Mouse (Mus musculus) erythroblast, embryonic 14.5 days (primary cell): ENCODE measurements around the gene Ankrd34a.

Source experiments
- GATA1 ChIP-seq: IDR thresholded peaks from 2 replicates; pipeline ENCODE4 v1.6.1; 2012; ENCODE audit warnings: low read length, inconsistent platforms, mixed read lengths
- TAL1 ChIP-seq: IDR thresholded peaks from 3 replicates; pipeline ENCODE4 v1.6.1; 2012; ENCODE audit warnings: low read length, inconsistent platforms, mixed read lengths

DNA sequence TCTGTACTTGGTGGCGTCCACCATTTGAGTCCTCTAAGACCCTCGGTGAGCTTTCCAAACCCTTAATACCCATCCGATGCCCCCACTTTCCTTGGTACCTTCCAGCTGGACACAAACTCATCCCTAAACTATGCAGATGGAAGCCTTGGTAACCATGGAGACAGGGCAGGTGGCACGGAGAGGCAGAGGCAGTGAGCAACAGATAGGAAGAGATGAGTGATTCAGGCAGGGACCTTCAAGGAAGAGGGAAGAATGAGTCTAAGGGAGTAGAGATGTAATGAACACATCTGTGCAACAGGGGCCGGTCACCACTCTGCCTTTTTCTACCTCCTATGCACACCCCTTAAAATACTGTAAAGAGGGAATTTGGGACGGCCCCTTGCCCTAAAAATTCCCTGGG, 775 bp upstream of the Ankrd34a start:
- TF ChIP-seq TAL1 (no peak), GATA1 (no peak)
